In genomic region chr9:51161771-51162388, GRCm38 (mm10) we compare ENCODE assay signal across 7 mouse cellular contexts. TPM values are rescaled to one million over a fixed set of nuclear protein-coding genes. Genes with fewer than 3 reads are reported as not detected.
A peak's percentile ranks its signal among the peaks of the same experiment; 100 is the strongest.
DNase-seq lines count a peak whose midpoint lies in the region; ATAC-seq lines count a peak whose summit lies in the region.

No protein-coding gene starts in this region.

- no peak overlapping the region for H3K4me3 ChIP-seq in intestine, embryonic 16.5 days (ENCODE audit: low read length)
- no peak overlapping the region for H3K4me3 ChIP-seq in midbrain, embryonic 14.5 days (replicated peaks; ENCODE audit: low read depth, low read length)

- intact Hi-C loops in left cerebral cortex, postnatal 14 days (cut with DNase I) = loop anchor here (1.0 to 10.0 kb wide), 2 partner anchors 130 to 783 kb away; no protein-coding TSS in a partner anchor

- peaks cover 2% of the 10 kb centered on the region; the same call in 1 of the 2 replicates for H3K27me3 ChIP-seq in intestine, embryonic 16.5 days (replicated peaks; ENCODE audit: control insufficient read depth, insufficient read depth, low read length)
- peaks cover 3% of the 10 kb centered on the region; the same call in 1 of the 2 replicates for H3K27me3 ChIP-seq in midbrain, embryonic 14.5 days (ENCODE audit: control insufficient read depth, insufficient read depth, low read length)

- H3K27ac ChIP-seq in intestine, embryonic 16.5 days (ENCODE audit: low read length) = no peak overlapping the region
- no peak overlapping the region for H3K27ac ChIP-seq in midbrain, embryonic 14.5 days (replicated peaks; ENCODE audit: low read depth, low read length)

- peak; percentile 93 to 94 for DNase-seq in cerebellum, postnatal 10 days
- DNase-seq in frontal cortex, postnatal 36 days (ENCODE audit: low spot score in 2 of 2) = peak; percentile 77 to 87
- DNase-seq in left cerebral cortex, postnatal 14 days (ENCODE audit: low spot score in 2 of 2) = peak; percentile 87 to 89
- DNase-seq in midbrain, embryonic 14.5 days = peak; percentile 90
- peak; percentile 46 for DNase-seq in spleen, adult 12 weeks (ENCODE audit: low spot score)

- H3K9me3 ChIP-seq in intestine, embryonic 16.5 days (ENCODE audit: control insufficient read depth, low read length) = no peaks in the 10 kb centered on the region
- no peaks in the 10 kb centered on the region for H3K9me3 ChIP-seq in midbrain, embryonic 14.5 days (ENCODE audit: control insufficient read depth, low read length)

- no peak overlapping the region for H3K4me2 ChIP-seq in intestine, embryonic 16.5 days (ENCODE audit: low read depth, low read length)
- H3K4me2 ChIP-seq in midbrain, embryonic 14.5 days (ENCODE audit: low read length) = no peak overlapping the region

- H3K4me1 ChIP-seq in intestine, embryonic 16.5 days (ENCODE audit: control insufficient read depth, insufficient read depth, low read length) = no peaks in the 10 kb centered on the region
- H3K4me1 ChIP-seq in midbrain, embryonic 14.5 days (ENCODE audit: control insufficient read depth, insufficient read depth, low read length) = no peaks in the 10 kb centered on the region

- H3K9ac ChIP-seq in intestine, embryonic 16.5 days (ENCODE audit: low read depth, low read length) = no peak overlapping the region
- H3K9ac ChIP-seq in midbrain, embryonic 14.5 days (replicated peaks; ENCODE audit: low read length) = no peak overlapping the region

- peak; percentile 68 for ATAC-seq in activated CD4-positive, CD25-positive, alpha-beta regulatory T cell, adult 4 months
- ATAC-seq in intestine, embryonic 16.5 days = peak; percentile 77
- ATAC-seq in midbrain, embryonic 14.5 days (ENCODE audit: low FRiP score, low TSS enrichment) = peak; percentile 68

- H3K36me3 ChIP-seq in intestine, embryonic 16.5 days (ENCODE audit: control insufficient read depth, insufficient read depth, low read length) = no peaks in the 10 kb centered on the region
- no peaks in the 10 kb centered on the region for H3K36me3 ChIP-seq in midbrain, embryonic 14.5 days (ENCODE audit: control insufficient read depth, insufficient read depth, low read length)

- WGBS in intestine, embryonic 16.5 days = 29% methylated on average over 4 of the region's 4 CpGs
- WGBS in midbrain, embryonic 14.5 days = 32% methylated on average over 4 of the region's 4 CpGs

RNA-seq across cellular contexts. Expression of gene Gm32742, which starts 3.4 kb away (rescaled TPM):
- not detected for polyA plus RNA-seq in activated CD4-positive, CD25-positive, alpha-beta regulatory T cell, adult 4 months (2017; shearing (Covaris generic))
- polyA plus RNA-seq in intestine, embryonic 16.5 days (2015; fragmentation: Nextera tagmentation; extraction: Ambion mirVana) = 0.01 TPM in 1 of 2 replicates, not detected in the other
- total RNA-seq in left cerebral cortex, postnatal 14 days (2021) = not detected
- polyA plus RNA-seq in midbrain, embryonic 14.5 days (2014; fragmentation: Nextera tagmentation; extraction: Ambion mirVana) = 0.03 TPM in 1 of 2 replicates, not detected in the other

RNA-seq across cellular contexts. Expression of gene Pou2af1, which starts 51.6 kb away (rescaled TPM):
- polyA plus RNA-seq in activated CD4-positive, CD25-positive, alpha-beta regulatory T cell, adult 4 months (2017; shearing (Covaris generic)) = 1 to 10 TPM; 5.2 to 6.6 TPM
- polyA plus RNA-seq in intestine, embryonic 16.5 days (2015; fragmentation: Nextera tagmentation; extraction: Ambion mirVana) = 0.07 and 0.10 TPM in 2 replicates
- not detected for total RNA-seq in left cerebral cortex, postnatal 14 days (2021)
- 0.16 and 0.18 TPM in 2 replicates for polyA plus RNA-seq in midbrain, embryonic 14.5 days (2014; fragmentation: Nextera tagmentation; extraction: Ambion mirVana)
